Mouse (Mus musculus) CH12.LX (cell line): ENCODE data around the gene Armc8.

Experiments used
- CTCF ChIP-seq, 2 experiments: IDR thresholded peaks in 1 of 2; conservative IDR thresholded peaks in 1 of 2; 2 replicates each; pipeline ENCODE4 v1.5.1; 2011 to 2012; ENCODE audit warnings: low read depth in 2 of 2, low read length in 2 of 2, improper control_type of control experiment in 1 of 2, inconsistent platforms in 1 of 2, mild to moderate bottlenecking in 1 of 2, moderate library complexity in 1 of 2
- MAX ChIP-seq: IDR thresholded peaks from 2 replicates; pipeline ENCODE4 v1.6.1; 2011; ENCODE audit warnings: low read length, improper control_type of control experiment
- PAX5 ChIP-seq: IDR thresholded peaks from 2 replicates; pipeline ENCODE4 v1.6.1; 2012; ENCODE audit warnings: low read length, inconsistent platforms, mixed read lengths
- TBP ChIP-seq: conservative IDR thresholded peaks from 2 replicates; pipeline ENCODE4 v1.6.1; 2011; ENCODE audit warnings: low read depth, low read length, improper control_type of control experiment
- USF1 ChIP-seq: IDR thresholded peaks from 2 replicates; pipeline ENCODE4 v1.6.1; 2014; ENCODE audit warnings: low read depth, mild to moderate bottlenecking, inconsistent platforms, low read length, improper control_type of control experiment

DNA sequence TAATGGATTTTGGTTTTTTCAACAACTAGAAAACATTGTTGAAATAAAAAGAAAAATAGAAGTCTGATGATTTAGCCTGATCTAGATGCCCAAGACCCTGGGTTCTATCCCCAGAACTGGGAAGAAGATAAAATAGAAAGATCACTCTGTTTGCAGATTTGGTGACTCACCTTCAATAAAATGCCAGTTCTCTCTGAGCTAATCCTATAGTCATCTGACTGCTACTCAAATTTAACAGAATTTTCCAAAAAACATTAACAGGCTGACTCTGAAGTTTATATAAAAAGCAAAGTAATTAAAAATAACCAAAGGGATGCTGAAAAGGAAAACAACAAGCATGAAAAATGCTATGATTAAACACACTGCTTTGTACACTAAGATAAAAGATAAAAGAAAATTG is 122.4 kb downstream of the Armc8 start:
- no peak for TF ChIP-seq MAX
- TF ChIP-seq TBP = no peak
- TF ChIP-seq CTCF (conservative IDR thresholded peaks at IDR 0.05 in 1 of 2, IDR thresholded peaks at IDR 0.05 in 1 of 2; ENCODE audit: low read depth in 2 of 2, low read length in 2 of 2) = no peak
- TF ChIP-seq USF1 = no peak
- no peak for TF ChIP-seq PAX5
